Mouse (Mus musculus): ENCODE measurements around the gene Mettl27. TPM values are rescaled to one million over a fixed set of nuclear protein-coding genes. Genes with fewer than 3 reads are reported as not detected.
A peak's percentile ranks its signal among the peaks of the same experiment; 100 is the strongest.
"Not testable (repeated sequence)": the region's sequence is repeated elsewhere in the genome, so short reads cannot be mapped to it uniquely, and the experiment has no call there.

The Mettl27 gene
- polyA plus RNA-seq, 1 experiment from 2014 or later = 26.3 TPM

GRCm38 (mm10) chr5:134929988-134930387 lies 2.2 kb upstream of the Mettl27 start:
- Histone ChIP-seq H3K4me2 (replicated peaks; ENCODE audit: low read depth, low read length) (no peak overlapping the region), H3K27me3 (ENCODE audit: control insufficient read depth, insufficient read depth, low read length) (no peaks in the 10 kb centered on the region), H3K4me1 (ENCODE audit: control insufficient read depth, insufficient read depth, low read length) (no peaks in the 10 kb centered on the region; the same call in 1 of the 2 replicates), H3K27ac (ENCODE audit: low read length) (no peak overlapping the region), H3K36me3 (ENCODE audit: control insufficient read depth, insufficient read depth, low read length) (no peaks in the 10 kb centered on the region), H3K9ac (replicated peaks; ENCODE audit: low read depth, low read length) (no peak overlapping the region), H3K9me3 (ENCODE audit: control insufficient read depth, low read depth, low read length) (no peaks in the 10 kb centered on the region), H3K4me3 (ENCODE audit: low read depth, low read length) (no peak overlapping the region)
- 88% methylated on average over 2 of the region's 2 CpGs for WGBS
- no peak for ATAC-seq (ENCODE audit: insufficient number of reproducible peaks, insufficient read depth, low FRiP score, low read depth)

GRCm38 (mm10) chr5:134932903-134933276 lies 722 bp downstream of the Mettl27 start:
- H3K4me3 ChIP-seq (ENCODE audit: low read depth, low read length) = peak overlapping the region; percentile 71
- H3K4me1 ChIP-seq (ENCODE audit: control insufficient read depth, insufficient read depth, low read length) = no peaks in the 10 kb centered on the region; the same call in 1 of the 2 replicates
- H3K4me2 ChIP-seq (replicated peaks; ENCODE audit: low read depth, low read length) = peak overlapping the region; percentile 68
- H3K9ac ChIP-seq (replicated peaks; ENCODE audit: low read depth, low read length) = peak overlapping the region; percentile 43; the same call in 1 of the 2 replicates
- no peaks in the 10 kb centered on the region for H3K9me3 ChIP-seq (ENCODE audit: control insufficient read depth, low read depth, low read length)
- 44% methylated on average over 9 of the region's 9 CpGs for WGBS
- ATAC-seq (ENCODE audit: insufficient number of reproducible peaks, insufficient read depth, low FRiP score, low read depth) = no peak
- H3K27ac ChIP-seq (ENCODE audit: low read length) = no peak overlapping the region; the same call in 1 of the 2 replicates
- H3K27me3 ChIP-seq (ENCODE audit: control insufficient read depth, insufficient read depth, low read length) = no peaks in the 10 kb centered on the region
- H3K36me3 ChIP-seq (ENCODE audit: control insufficient read depth, insufficient read depth, low read length) = no peaks in the 10 kb centered on the region

- Histone ChIP-seq H3K4me1 (ENCODE audit: control insufficient read depth, insufficient read depth, low read length) (no peaks in the 10 kb centered on the region; the same call in 1 of the 2 replicates), H3K36me3 (ENCODE audit: control insufficient read depth, insufficient read depth, low read length) (no peaks in the 10 kb centered on the region), H3K4me2 (replicated peaks; ENCODE audit: low read depth, low read length) (no peak overlapping the region), H3K4me3 (ENCODE audit: low read depth, low read length) (no peak overlapping the region), H3K27me3 (ENCODE audit: control insufficient read depth, insufficient read depth, low read length) (no peaks in the 10 kb centered on the region), H3K9me3 (ENCODE audit: control insufficient read depth, low read depth, low read length) (no peaks in the 10 kb centered on the region), H3K27ac (ENCODE audit: low read length) (no peak overlapping the region), H3K9ac (replicated peaks; ENCODE audit: low read depth, low read length) (no peak overlapping the region)
- ATAC-seq (ENCODE audit: insufficient number of reproducible peaks, insufficient read depth, low FRiP score, low read depth) = no peak
- WGBS = 90% methylated on average over 8 of the region's 8 CpGs
Measured at GRCm38 (mm10) chr5:134933281-134933680, 1.1 kb downstream of the Mettl27 start.

DNA sequence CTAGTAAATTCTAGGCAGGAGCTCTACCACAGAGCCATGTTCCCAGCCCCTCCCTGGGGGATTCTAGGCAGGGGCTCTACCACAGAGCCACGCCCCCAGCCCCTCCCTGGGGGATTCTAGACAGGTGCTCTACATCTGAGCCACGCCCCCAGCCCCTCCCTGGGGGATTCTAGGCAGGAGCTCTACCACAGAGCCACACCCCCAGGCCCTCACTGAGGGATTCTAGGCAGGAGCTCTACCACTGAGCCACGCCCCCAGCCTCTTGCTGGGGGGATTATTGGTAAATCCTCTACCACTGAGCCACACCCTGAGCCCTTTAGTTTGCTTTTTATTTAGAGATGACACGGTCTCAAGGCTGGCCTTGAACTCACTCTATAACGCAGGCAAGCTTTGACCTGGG lies 1.5 kb downstream of the Mettl27 start:
- WGBS = 82% methylated on average over 5 of the region's 5 CpGs
- not testable (repeated sequence) for H3K27me3 ChIP-seq (ENCODE audit: control insufficient read depth, insufficient read depth, low read length); H3K27ac ChIP-seq (ENCODE audit: low read length); H3K4me3 ChIP-seq (ENCODE audit: low read depth, low read length); H3K9ac ChIP-seq (replicated peaks; ENCODE audit: low read depth, low read length); H3K4me2 ChIP-seq (replicated peaks; ENCODE audit: low read depth, low read length); H3K36me3 ChIP-seq (ENCODE audit: control insufficient read depth, insufficient read depth, low read length); H3K9me3 ChIP-seq (ENCODE audit: control insufficient read depth, low read depth, low read length); H3K4me1 ChIP-seq (ENCODE audit: control insufficient read depth, insufficient read depth, low read length); ATAC-seq (ENCODE audit: insufficient number of reproducible peaks, insufficient read depth, low FRiP score, low read depth)

GRCm38 (mm10) chr5:134934666-134935065 lies 2.5 kb downstream of the Mettl27 start:
- Histone ChIP-seq H3K27ac (ENCODE audit: low read length) (no peak overlapping the region), H3K9ac (replicated peaks; ENCODE audit: low read depth, low read length) (no peak overlapping the region), H3K27me3 (ENCODE audit: control insufficient read depth, insufficient read depth, low read length) (no peaks in the 10 kb centered on the region), H3K36me3 (ENCODE audit: control insufficient read depth, insufficient read depth, low read length) (no peaks in the 10 kb centered on the region), H3K4me3 (ENCODE audit: low read depth, low read length) (no peak overlapping the region), H3K4me2 (replicated peaks; ENCODE audit: low read depth, low read length) (no peak overlapping the region), H3K9me3 (ENCODE audit: control insufficient read depth, low read depth, low read length) (no peaks in the 10 kb centered on the region), H3K4me1 (ENCODE audit: control insufficient read depth, insufficient read depth, low read length) (no peaks in the 10 kb centered on the region; the same call in 1 of the 2 replicates)
- WGBS = 80% methylated on average over 3 of the region's 3 CpGs
- ATAC-seq (ENCODE audit: insufficient number of reproducible peaks, insufficient read depth, low FRiP score, low read depth) = no peak

- no peaks in the 10 kb centered on the region for H3K36me3 ChIP-seq (ENCODE audit: control insufficient read depth, insufficient read depth, low read length)
- no peak for ATAC-seq (ENCODE audit: insufficient number of reproducible peaks, insufficient read depth, low FRiP score, low read depth)
- no peak overlapping the region for H3K4me2 ChIP-seq (replicated peaks; ENCODE audit: low read depth, low read length)
- H3K4me1 ChIP-seq (ENCODE audit: control insufficient read depth, insufficient read depth, low read length) = no peaks in the 10 kb centered on the region; the same call in 1 of the 2 replicates
- WGBS = 92% methylated on average over 6 of the region's 6 CpGs
- no peak overlapping the region for H3K27ac ChIP-seq (ENCODE audit: low read length)
- no peak overlapping the region for H3K4me3 ChIP-seq (ENCODE audit: low read depth, low read length)
- no peaks in the 10 kb centered on the region for H3K9me3 ChIP-seq (ENCODE audit: control insufficient read depth, low read depth, low read length)
- H3K9ac ChIP-seq (replicated peaks; ENCODE audit: low read depth, low read length) = no peak overlapping the region
- H3K27me3 ChIP-seq (ENCODE audit: control insufficient read depth, insufficient read depth, low read length) = no peaks in the 10 kb centered on the region
Measured at GRCm38 (mm10) chr5:134936051-134936450, 3.9 kb downstream of the Mettl27 start.

GRCm38 (mm10) chr5:134936626-134937185 lies 4.5 kb downstream of the Mettl27 start:
- Histone ChIP-seq H3K4me2 (replicated peaks; ENCODE audit: low read depth, low read length) (no peak overlapping the region), H3K36me3 (ENCODE audit: control insufficient read depth, insufficient read depth, low read length) (no peaks in the 10 kb centered on the region), H3K27ac (ENCODE audit: low read length) (peak overlapping the region; percentile 27; the same call in 1 of the 2 replicates), H3K4me1 (ENCODE audit: control insufficient read depth, insufficient read depth, low read length) (no peaks in the 10 kb centered on the region; the same call in 1 of the 2 replicates), H3K27me3 (ENCODE audit: control insufficient read depth, insufficient read depth, low read length) (no peaks in the 10 kb centered on the region), H3K9me3 (ENCODE audit: control insufficient read depth, low read depth, low read length) (no peaks in the 10 kb centered on the region), H3K4me3 (ENCODE audit: low read depth, low read length) (no peak overlapping the region), H3K9ac (replicated peaks; ENCODE audit: low read depth, low read length) (no peak overlapping the region)
- ATAC-seq (ENCODE audit: insufficient number of reproducible peaks, insufficient read depth, low FRiP score, low read depth) = no peak
- WGBS = 75% methylated on average over 6 of the region's 6 CpGs

DNA sequence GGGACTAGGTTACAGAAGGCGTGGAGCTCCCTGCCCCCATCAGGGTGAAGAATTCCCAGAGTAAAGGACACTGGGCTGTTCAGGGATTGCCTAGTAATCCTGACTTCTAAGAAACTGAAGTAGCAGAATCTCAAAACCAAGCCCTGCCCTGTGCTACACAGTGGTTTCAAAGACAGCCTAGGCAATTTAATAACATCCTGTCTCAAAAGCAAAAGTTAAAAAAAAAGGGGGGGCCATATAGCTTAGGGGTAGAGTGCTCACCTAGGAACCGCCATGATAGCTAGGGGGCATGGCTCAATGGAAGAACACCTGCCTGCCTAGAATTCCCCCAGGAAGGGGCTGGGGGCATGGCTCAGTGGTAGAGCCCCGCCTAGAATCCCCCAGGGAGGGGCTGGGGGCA lies 6.9 kb downstream of the Mettl27 start:
- no peak for ATAC-seq (ENCODE audit: insufficient number of reproducible peaks, insufficient read depth, low FRiP score, low read depth)
- WGBS = 79% methylated on average over 3 of the region's 3 CpGs
- Histone ChIP-seq H3K9ac (replicated peaks; ENCODE audit: low read depth, low read length) (no peak overlapping the region), H3K9me3 (ENCODE audit: control insufficient read depth, low read depth, low read length) (no peaks in the 10 kb centered on the region), H3K27ac (ENCODE audit: low read length) (no peak overlapping the region), H3K27me3 (ENCODE audit: control insufficient read depth, insufficient read depth, low read length) (no peaks in the 10 kb centered on the region), H3K4me2 (replicated peaks; ENCODE audit: low read depth, low read length) (no peak overlapping the region), H3K4me3 (ENCODE audit: low read depth, low read length) (no peak overlapping the region), H3K4me1 (ENCODE audit: control insufficient read depth, insufficient read depth, low read length) (no peaks in the 10 kb centered on the region; the same call in 1 of the 2 replicates), H3K36me3 (ENCODE audit: control insufficient read depth, insufficient read depth, low read length) (no peaks in the 10 kb centered on the region)

- not testable (repeated sequence) for H3K4me1 ChIP-seq (ENCODE audit: control insufficient read depth, insufficient read depth, low read length); H3K36me3 ChIP-seq (ENCODE audit: control insufficient read depth, insufficient read depth, low read length); H3K27me3 ChIP-seq (ENCODE audit: control insufficient read depth, insufficient read depth, low read length); H3K4me3 ChIP-seq (ENCODE audit: low read depth, low read length); H3K27ac ChIP-seq (ENCODE audit: low read length); H3K9ac ChIP-seq (replicated peaks; ENCODE audit: low read depth, low read length); H3K4me2 ChIP-seq (replicated peaks; ENCODE audit: low read depth, low read length); H3K9me3 ChIP-seq (ENCODE audit: control insufficient read depth, low read depth, low read length); ATAC-seq (ENCODE audit: insufficient number of reproducible peaks, insufficient read depth, low FRiP score, low read depth)
- 78% methylated on average over 3 of the region's 7 CpGs for WGBS
Measured at GRCm38 (mm10) chr5:134939554-134939953, 7.4 kb downstream of the Mettl27 start.
